Mouse (Mus musculus): ENCODE data around the gene 4930548H24Rik.

4930548H24Rik gene

GRCm38 (mm10) chr5:31535228-31535627 lies 49.7 kb downstream of the 4930548H24Rik start:
- CTCF ChIA-PET: interaction anchor here (1.0 kb wide), 1 partner anchor 14 kb away, joined by 3 read pairs; no protein-coding TSS in a partner anchor

Measured in spleen, embryonic (tissue).